In genomic region chr3:41588495-41588894, GRCm38 (mm10) we compare ENCODE assay signal across 19 mouse cellular contexts. TPM values are rescaled to one million over a fixed set of nuclear protein-coding genes. Genes with fewer than 3 reads are reported as not detected.
DNase-seq lines count a peak whose midpoint lies in the region; ATAC-seq and TF ChIP-seq lines count a peak whose summit lies in the region.
"Had no signal": no experiment of that assay in that cellular context is flagged by ENCODE, and none has a peak within 500 bp of the region (broad histone marks: within the 10 kb centered on the region; RNA-seq: fewer than 3 reads in every experiment).

No protein-coding gene starts in this region.

- no peak for ATAC-seq in kidney, embryonic 14.5 days (ENCODE audit: low FRiP score, low TSS enrichment)
- ATAC-seq in intestine, embryonic 15.5 days = peak; percentile 41
- ATAC-seq: forebrain, embryonic 13.5 days; forebrain, postnatal 0 days; hindbrain, embryonic 16.5 days had no signal

- no peak overlapping the region for H3K27ac ChIP-seq in kidney, adult 2 months (ENCODE audit: insufficient read depth, low read depth, low read length)
- H3K27ac ChIP-seq in kidney, embryonic 14.5 days (ENCODE audit: low read depth, low read length) = no peak overlapping the region
- peak overlapping the region; percentile 1; the same call in 1 of the 2 replicates for H3K27ac ChIP-seq in intestine, embryonic 15.5 days
- H3K27ac ChIP-seq: embryonic facial prominence, embryonic 12.5 days; forebrain, embryonic 13.5 days; heart, embryonic 13.5 days had no signal

- H3K4me2 ChIP-seq in kidney, embryonic 14.5 days (replicated peaks; ENCODE audit: low read depth, low read length) = no peak overlapping the region
- no peak overlapping the region for H3K4me2 ChIP-seq in intestine, embryonic 15.5 days (replicated peaks)
- H3K4me2 ChIP-seq: embryonic facial prominence, embryonic 12.5 days; forebrain, embryonic 13.5 days; heart, embryonic 13.5 days had no signal

- H3K9me3 ChIP-seq in kidney, embryonic 14.5 days (ENCODE audit: control insufficient read depth, low read length) = no peaks in the 10 kb centered on the region
- H3K9me3 ChIP-seq in E14TG2a.4 (ENCODE audit: low read length) = no peaks in the 10 kb centered on the region
- H3K9me3 ChIP-seq in intestine, embryonic 15.5 days = no peaks in the 10 kb centered on the region
- H3K9me3 ChIP-seq: embryonic facial prominence, embryonic 12.5 days; forebrain, embryonic 13.5 days; heart, embryonic 13.5 days had no signal

- 54% methylated on average over 8 of the region's 8 CpGs for WGBS in kidney, adult 2 months
- 71% methylated on average over 8 of the region's 8 CpGs for WGBS in kidney, embryonic 14.5 days
- WGBS in intestine, embryonic 15.5 days = 73% methylated on average over 8 of the region's 8 CpGs

- intact Hi-C loops in left cerebral cortex, postnatal 36 days (cut with DNase I) = no loop called here

- H3K9ac ChIP-seq in kidney, embryonic 14.5 days (ENCODE audit: low read depth, low read length) = no peak overlapping the region
- no peak overlapping the region for H3K9ac ChIP-seq in intestine, embryonic 15.5 days
- H3K9ac ChIP-seq: embryonic facial prominence, embryonic 12.5 days; forebrain, embryonic 13.5 days; forebrain, postnatal 0 days had no signal

- TF ChIP-seq POLR2A in kidney, adult 2 months (IDR thresholded peaks at IDR 0.05; ENCODE audit: low read depth, low read length) = no peak

- no peak overlapping the region for H3K4me3 ChIP-seq in kidney, adult 2 months (ENCODE audit: insufficient read depth, low read depth, low read length)
- H3K4me3 ChIP-seq in kidney, embryonic 14.5 days (ENCODE audit: low read length) = no peak overlapping the region
- peak overlapping the region; percentile 59 for H3K4me3 ChIP-seq in E14TG2a.4 (replicated peaks; ENCODE audit: low read length)
- H3K4me3 ChIP-seq in intestine, embryonic 15.5 days (replicated peaks) = no peak overlapping the region
- H3K4me3 ChIP-seq: embryonic facial prominence, embryonic 12.5 days; forebrain, embryonic 13.5 days; heart, embryonic 13.5 days had no signal

- no peak for TF ChIP-seq CTCF in kidney, adult 2 months (conservative IDR thresholded peaks at IDR 0.05; ENCODE audit: insufficient read depth, insufficient read length, low read depth, low read length)
- no peak for TF ChIP-seq CTCF in E14TG2a.4 (conservative IDR thresholded peaks at IDR 0.05; ENCODE audit: low read length)

- DNase-seq in kidney, adult 2 months = peak; percentile 60
- DNase-seq in yolk sac, embryonic 10.5 days (ENCODE audit: low spot score) = peak; percentile 73
- no peak for DNase-seq in left cerebral cortex, postnatal 36 days (ENCODE audit: low spot score in 2 of 2)
- no peak for DNase-seq in embryo, embryonic 11 days
- DNase-seq: adrenal gland, adult 2 months; adrenal gland, postnatal 25 days; cerebellum, adult 18-20 months; cerebellum, adult 9-11 months; forebrain, postnatal 0 days; gastrocnemius, adult 2 months; gastrocnemius, postnatal 25 days; heart, postnatal 36 days had no signal

- no peaks in the 10 kb centered on the region for H3K36me3 ChIP-seq in kidney, adult 2 months (ENCODE audit: control insufficient read depth, insufficient read depth, low read length)
- H3K36me3 ChIP-seq in kidney, embryonic 14.5 days (ENCODE audit: control insufficient read depth, insufficient read depth, low read length) = peaks cover 25% of the 10 kb centered on the region
- peaks cover 100% of the 10 kb centered on the region for H3K36me3 ChIP-seq in E14TG2a.4 (ENCODE audit: insufficient read depth, low read length)
- 0 out of 2 replicates have a peak, but pooled peaks cover 4% of the 10 kb centered on the region for H3K36me3 ChIP-seq in intestine, embryonic 15.5 days
- H3K36me3 ChIP-seq: embryonic facial prominence, embryonic 12.5 days had no signal

- H3K27me3 ChIP-seq in kidney, adult 2 months (replicated peaks; ENCODE audit: control insufficient read depth, insufficient read depth, low read length) = no peaks in the 10 kb centered on the region
- H3K27me3 ChIP-seq in kidney, embryonic 14.5 days (ENCODE audit: control insufficient read depth, insufficient read depth, low read length) = no peaks in the 10 kb centered on the region
- no peaks in the 10 kb centered on the region for H3K27me3 ChIP-seq in E14TG2a.4 (ENCODE audit: insufficient read depth, low read length)
- H3K27me3 ChIP-seq in intestine, embryonic 15.5 days (replicated peaks) = no peaks in the 10 kb centered on the region
- H3K27me3 ChIP-seq: embryonic facial prominence, embryonic 12.5 days; forebrain, embryonic 13.5 days; heart, embryonic 13.5 days had no signal

- peaks cover 48% of the 10 kb centered on the region for H3K4me1 ChIP-seq in kidney, adult 2 months (ENCODE audit: control insufficient read depth, insufficient read depth, low read length)
- 0 out of 2 replicates have a peak, but pooled peaks cover 4% of the 10 kb centered on the region for H3K4me1 ChIP-seq in kidney, embryonic 14.5 days (ENCODE audit: control insufficient read depth, insufficient read depth, low read length)
- H3K4me1 ChIP-seq in E14TG2a.4 (replicated peaks; ENCODE audit: low read depth, low read length) = peaks cover 99% of the 10 kb centered on the region
- peaks cover 20% of the 10 kb centered on the region for H3K4me1 ChIP-seq in intestine, embryonic 15.5 days (replicated peaks)

RNA-seq across cellular contexts. Expression of gene Jade1, which starts 33.0 kb away (rescaled TPM):
- polyA plus RNA-seq in kidney, adult 2 months (2012; rRNA removed) = 29.9 and 30.2 TPM in 2 replicates
- 14.6 and 22.1 TPM in 2 replicates for polyA plus RNA-seq in kidney, embryonic 14.5 days (2014; fragmentation: Nextera tagmentation; extraction: Ambion mirVana)
- polyA plus RNA-seq in intestine, embryonic 15.5 days (2015; fragmentation: Nextera tagmentation; extraction: Ambion mirVana) = 21.8 and 24.1 TPM in 2 replicates
- 10 to 100 TPM; 39.6 to 46.6 TPM for total RNA-seq in left cerebral cortex, postnatal 36 days (2021)

Comparison
In these comparisons a context has a peak if more than half of its experiments do, and no peak if none do; other contexts are left out.
1. DNase-seq: peak in kidney, adult 2 months (single experiment) and yolk sac, embryonic 10.5 days (single experiment); none in left cerebral cortex, postnatal 36 days (0 of 2) and embryo, embryonic 11 days (single experiment).